Mouse (Mus musculus) MEL-GATA-1-ER (cell line): ENCODE measurements at regions not wholly inside any gene's neighbourhood (a gene's known extent, or its start where the extent isn't known, plus 50 kb on each side); places are given as distances from the start of the nearest gene placed in this dataset.
"Not testable (repeated sequence)": the region's sequence is repeated elsewhere in the genome, so short reads cannot be mapped to it uniquely, and the experiment has no call there.

Experiments
- DNase-seq: peaks from one replicate; pipeline ENCODE4 v3.0.0-alpha.2; 2012; ENCODE audit warnings: low read depth; ENCODE audit errors: extremely low read depth

DNA sequence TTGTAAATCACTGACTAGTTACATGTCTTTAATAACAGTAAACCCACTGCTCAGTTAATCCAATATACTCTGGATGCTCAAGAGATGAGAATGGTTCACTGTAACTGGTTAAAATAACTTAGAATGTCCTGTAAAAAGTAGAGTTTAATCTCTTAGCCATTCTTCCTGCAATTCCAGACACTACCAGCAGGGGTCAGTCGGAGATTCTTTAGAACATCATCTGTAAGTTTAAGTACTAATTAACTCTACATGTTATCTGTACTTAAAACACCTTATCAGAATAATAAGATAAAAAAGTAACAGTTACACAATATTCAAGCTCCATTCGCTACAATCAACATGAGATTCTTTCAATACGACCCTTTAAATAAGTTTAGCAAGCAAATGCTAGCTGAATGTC lies 58.7 kb upstream of the Olig3 start:
- peak; percentile 14 for DNase-seq

DNA sequence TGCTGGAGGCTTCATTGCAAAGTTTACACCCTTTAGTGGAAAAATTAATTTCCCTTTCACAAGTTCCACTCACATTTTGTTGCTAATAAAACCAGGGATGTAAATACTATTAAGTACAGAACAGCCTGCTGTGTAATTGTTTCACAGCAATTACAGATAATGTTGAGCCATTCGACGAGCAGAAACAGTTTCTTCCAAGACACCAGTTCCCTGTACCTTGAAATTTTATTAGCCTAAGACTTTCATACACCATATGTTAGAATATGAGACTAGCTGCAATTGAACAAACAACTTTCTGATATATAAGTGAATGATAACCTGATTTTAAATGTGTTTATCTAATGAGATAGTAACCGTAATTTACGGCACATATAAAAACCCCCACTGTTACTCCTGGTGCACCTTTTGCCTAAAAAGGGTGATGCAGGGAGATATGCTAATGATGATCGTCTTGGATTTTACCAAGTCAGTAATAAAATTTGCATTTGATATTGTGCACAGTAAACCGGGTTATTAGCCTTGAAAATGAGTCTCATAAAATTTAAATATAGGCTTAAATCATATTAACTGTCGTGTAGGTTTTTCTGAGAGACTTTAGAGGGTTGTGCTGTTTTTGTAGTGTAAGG lies 60.8 kb upstream of the Olig3 start:
- no peak for DNase-seq

DNA sequence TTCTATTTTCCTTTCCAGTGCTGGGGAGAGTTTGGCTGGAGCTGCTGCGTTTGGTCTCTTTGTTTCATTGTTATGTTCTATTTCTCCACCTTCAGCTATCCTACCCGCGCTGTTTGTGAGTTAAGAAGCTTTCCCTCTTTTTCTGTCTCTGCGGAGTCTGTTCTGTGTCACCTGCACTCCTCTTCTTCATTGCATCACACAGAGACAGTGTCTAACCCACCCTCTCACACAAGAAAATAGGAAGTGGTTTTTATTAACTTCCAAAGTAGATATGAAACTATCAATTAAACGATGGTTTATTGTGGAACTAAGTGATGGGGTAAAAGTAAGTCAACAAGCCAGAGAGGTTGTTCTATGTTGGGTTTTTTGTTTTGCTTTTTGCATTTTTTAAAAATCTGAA lies 64.9 kb upstream of the Olig3 start:
- no peak for DNase-seq

DNA sequence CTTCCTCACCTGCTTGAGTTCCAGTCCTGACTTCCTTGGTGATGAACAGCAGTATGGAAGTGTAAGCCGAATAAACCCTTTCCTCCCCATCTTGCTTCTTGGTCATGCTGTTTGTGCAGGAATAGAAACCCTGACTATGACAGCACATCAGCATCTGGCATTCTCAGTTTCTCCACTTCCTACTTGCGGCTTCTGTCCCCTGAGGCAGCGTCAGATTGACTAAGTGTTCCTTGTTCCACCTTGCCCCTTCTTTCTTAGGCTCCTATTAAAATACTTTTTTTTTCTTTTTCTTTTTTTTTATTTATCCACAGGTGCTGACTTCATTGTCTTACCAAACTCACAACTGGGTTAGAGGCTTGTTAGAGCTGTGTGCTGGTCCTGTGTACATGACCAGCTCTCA lies 65.3 kb upstream of the Olig3 start:
- not testable (repeated sequence) for DNase-seq

DNA sequence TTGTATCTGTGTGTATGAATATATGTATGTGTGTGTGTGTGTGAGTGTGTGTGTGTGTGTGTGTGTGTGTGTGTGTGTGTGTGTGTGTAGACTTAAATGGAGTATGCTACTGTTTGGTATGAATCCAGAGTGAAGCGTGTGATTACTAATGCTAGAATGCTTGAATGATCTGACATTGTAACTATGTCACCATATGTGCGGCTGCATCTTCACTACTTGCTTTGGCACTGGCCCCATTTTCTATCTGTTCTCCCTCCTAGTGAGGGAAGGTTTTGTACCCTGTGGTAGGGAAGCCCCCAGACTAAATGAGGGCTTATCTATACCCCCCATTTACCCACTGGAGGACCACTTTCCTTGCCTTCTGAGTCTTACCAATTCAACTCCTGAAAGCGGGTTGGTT lies 74.2 kb upstream of the Olig3 start:
- no peak for DNase-seq

DNA sequence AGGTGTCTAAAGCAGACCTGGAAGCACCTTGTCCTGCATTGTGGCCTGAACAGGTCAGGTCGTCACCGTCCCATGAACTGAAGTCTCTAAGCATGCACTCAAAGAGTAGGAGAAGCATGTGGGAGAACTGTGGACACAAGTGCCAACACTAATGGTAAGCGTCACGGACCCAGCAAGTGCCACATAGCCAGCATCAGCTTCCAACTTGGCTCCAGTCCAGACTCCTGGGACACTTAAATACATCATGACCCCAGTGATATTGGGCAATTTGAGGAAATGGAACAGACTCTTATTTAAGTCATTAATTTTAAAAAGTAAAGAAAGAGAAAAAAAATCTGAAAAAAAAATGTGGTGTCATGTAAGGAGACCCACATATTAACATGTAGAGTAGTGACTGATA lies 75.3 kb upstream of the Olig3 start:
- no peak for DNase-seq

DNA sequence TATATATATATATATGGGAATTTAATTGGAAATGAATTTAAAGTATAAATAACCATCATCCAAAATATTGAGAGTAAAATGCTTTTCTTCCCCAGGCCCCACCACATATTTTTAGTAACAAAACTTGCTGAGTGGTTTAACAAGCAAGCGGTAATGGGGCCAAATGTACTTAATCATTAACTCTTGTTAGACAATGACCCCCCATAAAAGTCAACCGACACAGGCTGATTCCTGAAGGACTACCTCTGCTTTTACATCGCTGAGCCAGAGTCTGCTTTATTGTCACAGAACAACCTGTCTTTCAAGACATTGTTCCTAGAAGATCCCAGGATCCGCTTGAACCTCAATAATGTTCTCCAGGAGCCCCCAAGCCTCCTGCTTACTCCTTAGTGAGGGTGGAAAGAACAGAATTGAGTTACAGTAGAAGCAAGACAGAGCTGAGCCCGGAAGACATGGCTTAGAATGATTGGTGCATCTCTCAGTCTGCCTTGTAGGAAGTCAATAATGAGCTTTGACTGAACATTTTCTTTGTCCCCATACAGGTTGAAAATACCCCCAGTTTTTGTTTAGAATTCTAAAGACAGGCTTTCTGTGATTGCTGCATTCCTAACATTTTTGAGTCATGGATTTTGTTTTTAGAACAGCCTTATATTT lies 78.0 kb upstream of the Olig3 start:
- DNase-seq, result no peak

DNA sequence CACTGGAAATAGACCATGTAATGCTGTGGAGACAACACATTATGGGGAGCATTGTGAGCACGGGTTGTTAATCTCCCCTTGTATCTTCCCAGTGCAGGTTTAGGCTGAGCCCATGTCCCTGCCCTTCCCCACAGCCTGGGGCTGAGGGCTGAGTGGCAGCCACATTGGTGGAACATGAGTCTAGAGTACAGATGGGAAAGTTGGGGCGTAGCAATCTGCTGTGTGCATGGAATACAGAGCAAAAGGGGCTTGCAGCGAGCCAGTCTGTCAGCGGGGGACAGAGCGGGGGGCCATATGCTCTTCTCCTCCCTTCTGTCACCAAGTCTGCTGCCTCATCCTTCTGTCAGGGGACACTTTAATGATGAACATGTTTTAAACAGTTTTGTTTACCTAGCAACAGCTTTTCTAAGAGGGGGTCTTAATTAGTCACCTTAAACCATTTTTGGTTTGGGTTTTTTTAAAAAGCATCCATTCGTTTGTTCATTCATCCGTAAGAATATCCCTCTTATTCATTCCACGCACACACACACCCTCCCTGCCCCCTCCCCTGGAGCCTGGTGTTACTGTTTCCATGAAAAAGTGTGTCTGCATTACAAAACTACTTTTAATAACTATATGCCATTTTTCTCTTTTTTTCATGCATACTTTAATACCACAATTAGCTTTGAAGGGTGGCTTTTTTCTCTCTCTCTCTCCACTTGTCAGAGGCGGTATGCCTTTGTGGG lies 79.1 kb upstream of the Olig3 start:
- no peak for DNase-seq

DNA sequence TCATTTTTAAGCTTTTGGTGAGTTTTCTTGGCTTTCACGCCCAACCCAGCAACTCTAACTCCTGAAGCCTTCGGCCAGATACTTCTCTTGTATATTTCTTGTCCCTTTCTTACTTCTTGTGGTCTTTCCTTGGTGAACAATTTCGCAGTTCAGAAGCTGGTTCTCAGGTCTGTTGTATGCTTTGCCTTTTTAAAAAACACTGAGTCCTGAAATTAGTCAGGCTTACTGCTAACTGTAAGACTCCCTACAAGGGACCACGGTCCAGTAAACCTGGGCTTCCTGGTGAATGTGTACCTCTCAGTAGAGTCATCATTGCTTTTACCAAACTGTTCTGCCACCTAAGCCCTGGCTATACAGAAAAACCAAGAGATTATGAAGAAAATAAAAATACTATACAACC lies 81.3 kb upstream of the Olig3 start:
- DNase-seq, result no peak

DNA sequence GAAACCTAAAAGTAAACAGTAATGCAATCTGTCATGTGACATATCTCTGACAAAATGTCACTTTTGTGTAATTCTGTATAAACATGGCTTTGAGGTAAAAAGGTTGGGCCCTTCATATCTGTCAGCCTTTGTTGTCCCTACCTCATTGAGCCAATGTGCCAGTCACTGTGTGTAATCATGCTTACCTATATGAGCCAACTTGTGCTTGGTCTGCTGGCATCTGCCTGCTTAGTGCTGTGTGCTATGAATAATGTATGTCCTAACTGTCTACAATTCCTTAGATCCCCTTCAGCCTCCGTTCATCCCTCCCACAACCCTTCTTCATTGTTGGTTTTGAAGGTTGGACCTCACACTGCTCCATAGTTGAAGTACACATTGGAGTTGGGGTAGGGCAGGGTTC lies 86.9 kb upstream of the Olig3 start:
- no peak for DNase-seq

DNA sequence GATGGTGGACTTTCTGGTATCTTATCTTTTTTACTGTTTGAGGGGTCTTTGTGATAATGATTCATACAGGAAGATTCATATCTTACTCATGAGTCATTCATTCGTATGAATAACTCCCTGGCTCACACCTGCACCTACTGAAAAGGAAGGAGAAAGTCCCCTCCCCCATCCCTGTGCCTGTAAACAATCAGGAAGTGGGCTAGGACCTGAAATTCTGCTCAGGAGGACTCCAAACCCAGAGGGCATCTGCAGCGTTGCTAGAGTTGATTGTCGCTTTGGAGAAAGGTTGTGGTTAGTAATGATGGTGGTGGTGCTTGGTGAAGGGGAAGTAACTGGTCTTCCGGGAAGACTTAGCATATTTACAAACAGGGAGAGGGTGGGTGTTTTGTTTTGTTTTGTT lies 88.3 kb upstream of the Olig3 start:
- no peak for DNase-seq

DNA sequence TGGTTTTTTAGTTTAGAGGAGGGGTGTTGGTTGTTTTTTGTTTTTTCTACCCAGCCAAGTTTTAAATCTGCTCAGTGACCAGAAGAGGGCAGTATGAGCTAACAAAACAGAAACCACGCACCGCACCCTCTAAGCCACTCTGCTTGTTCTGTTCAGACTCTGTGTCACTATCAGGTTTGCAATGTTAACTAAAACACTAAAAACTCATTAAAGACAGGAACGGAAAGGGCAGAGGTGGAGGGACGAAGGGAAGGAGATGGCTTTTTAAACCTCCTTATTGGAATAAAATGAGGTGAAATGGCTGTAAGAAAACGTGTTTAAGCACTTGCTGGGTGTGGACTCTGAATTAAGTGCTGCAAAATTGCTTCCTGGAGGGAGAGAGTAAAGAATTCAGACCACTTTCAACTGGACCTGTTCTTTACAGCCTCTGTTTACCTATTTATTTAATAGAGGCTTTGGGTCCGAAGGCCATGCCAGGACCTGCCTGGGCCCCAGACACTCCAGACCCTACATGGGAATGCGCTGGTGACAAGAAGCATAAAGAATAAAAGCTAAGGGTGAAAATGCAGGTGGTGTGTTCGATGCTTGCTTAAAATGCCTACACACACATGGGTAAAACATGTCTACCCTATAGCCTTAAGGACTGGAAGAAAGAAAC lies 116.1 kb upstream of the Olig3 start:
- peak; percentile 18 for DNase-seq

DNA sequence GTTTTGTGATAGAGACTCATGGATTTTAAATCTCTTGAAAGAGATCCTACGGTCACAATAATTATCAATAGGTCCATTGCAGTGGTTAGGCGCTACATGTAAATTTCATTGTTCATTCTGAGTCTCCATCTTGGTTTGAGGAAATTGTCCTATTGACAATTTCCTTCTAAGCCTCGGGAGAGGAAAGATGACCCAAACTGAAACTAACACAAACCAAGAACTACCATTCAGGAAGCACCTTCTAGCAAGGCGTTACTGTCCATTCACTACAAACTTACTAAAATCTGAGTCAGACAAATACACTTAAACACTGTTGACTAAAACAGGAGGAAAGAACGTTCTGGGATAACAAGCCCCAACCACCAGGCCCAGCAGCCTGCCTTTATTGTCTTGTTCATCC lies 140.1 kb upstream of the Olig3 start:
- no peak for DNase-seq

DNA sequence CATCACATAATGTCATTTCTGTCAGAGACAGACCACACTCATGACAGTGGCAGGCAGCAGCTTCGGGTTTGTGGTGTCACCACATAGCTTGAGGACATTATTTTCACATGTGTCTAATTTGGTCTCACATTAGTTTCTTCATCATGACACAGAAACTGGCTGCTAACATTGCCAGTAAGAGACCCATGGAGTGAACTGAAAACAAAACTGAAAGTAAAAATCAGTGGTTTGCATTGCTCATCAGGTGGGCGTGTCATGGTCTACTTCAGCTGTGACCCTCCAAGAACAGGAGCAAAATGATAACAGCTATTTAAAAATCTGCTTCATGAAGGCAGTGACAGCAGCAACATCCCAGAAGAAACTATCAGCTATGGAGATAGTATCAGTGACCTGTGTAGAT lies 146.6 kb upstream of the Olig3 start:
- DNase-seq, result no peak

DNA sequence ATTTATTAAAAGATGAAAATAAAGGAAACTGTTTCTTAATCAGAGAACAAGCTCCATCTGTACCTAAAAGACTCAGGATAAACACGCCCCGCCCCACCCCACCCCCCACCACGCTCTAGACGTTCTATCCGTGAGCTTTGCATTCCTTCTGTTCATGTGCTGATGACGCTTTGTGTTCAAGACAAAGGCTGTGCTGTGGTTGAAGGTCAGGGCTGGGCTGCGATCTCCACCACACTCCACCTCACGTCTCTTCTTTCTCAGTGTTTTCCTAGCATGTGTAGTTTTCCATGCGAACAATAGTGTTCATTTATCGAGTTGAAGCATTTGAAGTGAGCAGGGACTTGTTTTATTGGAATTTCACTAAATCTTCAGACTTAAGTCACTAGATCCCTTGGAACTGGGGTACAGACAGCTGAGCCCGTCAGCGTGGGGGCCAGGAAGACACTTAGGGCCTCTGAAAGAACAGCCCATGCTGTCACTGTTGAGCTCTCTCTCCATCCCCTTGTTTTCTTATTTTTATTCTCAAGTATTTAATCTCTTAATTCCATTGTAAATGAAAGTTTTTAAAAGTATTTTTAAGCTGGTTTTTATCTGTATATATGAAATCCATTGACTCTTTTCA lies 148.1 kb upstream of the Olig3 start:
- DNase-seq, result no peak

DNA sequence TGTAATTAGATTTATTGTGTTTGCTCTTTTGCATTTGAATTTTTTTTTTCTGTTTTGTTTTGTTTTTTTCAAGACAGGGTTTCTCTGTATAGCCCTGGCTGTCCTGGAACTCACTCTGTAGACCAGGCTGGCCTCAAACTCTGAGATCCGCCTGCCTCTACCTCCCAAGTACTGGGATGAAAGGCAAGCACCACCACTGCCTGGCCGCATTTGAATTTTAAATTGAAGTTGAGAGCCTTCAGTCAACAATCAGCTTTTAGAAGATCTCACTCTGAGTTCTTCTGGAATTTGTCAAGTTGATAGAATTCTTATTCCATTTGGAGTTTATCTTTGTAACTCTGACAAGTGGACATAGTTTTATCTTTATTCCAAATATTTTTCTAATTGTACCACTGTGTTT lies 148.8 kb upstream of the Olig3 start:
- DNase-seq, result no peak

DNA sequence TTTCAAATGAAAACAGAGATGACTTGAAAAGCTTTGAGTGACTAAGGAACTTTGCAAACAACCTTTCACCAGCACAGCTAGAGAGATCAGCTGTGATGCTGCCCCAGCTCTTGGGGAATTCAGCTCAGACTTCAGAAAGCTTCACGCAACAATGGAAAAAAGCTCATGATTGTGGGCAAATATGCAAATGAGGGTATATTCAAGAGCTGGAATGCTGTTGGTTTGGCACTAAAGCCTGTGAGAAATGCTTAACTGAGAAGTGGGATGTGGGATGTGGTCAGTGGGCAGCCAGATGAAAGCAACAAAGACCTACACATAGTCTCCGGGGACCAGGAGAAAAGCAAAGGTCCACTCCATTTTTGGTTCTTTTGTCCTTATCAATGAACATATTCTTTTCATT lies 156.0 kb upstream of the Olig3 start:
- no peak for DNase-seq

DNA sequence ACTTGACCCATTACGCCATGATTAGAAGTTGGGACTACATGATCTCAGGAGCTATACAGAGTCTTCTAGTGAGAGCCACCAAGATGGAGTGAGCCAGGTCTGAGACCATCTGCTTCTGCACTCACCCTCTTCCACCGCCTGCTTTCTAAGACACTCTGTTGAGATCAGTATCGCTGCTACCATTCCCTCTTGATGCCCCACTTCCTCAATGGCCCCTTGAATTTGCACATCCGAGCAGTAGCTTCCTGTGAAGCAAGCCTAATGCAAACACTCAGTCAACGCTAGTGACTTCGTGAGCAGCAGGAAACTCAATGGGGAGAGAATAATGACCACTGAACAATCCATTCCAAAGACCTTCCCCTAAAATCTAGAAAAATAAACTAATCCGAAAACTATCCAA lies 160.7 kb upstream of the Olig3 start:
- no peak for DNase-seq

DNA sequence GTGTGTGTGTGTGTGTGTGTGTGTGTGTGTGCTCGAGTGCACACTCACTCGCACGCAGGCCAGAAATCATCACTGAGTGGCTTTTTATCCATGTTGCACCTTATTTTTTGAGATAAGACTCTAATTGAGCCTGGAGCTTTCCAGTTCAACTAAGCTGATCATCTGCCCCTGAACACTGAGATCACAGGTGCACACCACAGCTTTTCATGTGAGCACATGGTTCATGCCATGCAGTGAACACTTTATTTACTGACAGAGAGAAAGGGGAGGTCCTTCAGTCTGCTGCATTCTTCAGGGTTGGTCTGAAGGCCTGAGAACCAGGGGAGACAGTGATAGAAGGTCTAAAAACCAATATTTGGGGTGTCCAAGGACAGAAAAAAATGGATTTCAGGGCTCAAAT lies 161.7 kb upstream of the Olig3 start:
- DNase-seq, result no peak

DNA sequence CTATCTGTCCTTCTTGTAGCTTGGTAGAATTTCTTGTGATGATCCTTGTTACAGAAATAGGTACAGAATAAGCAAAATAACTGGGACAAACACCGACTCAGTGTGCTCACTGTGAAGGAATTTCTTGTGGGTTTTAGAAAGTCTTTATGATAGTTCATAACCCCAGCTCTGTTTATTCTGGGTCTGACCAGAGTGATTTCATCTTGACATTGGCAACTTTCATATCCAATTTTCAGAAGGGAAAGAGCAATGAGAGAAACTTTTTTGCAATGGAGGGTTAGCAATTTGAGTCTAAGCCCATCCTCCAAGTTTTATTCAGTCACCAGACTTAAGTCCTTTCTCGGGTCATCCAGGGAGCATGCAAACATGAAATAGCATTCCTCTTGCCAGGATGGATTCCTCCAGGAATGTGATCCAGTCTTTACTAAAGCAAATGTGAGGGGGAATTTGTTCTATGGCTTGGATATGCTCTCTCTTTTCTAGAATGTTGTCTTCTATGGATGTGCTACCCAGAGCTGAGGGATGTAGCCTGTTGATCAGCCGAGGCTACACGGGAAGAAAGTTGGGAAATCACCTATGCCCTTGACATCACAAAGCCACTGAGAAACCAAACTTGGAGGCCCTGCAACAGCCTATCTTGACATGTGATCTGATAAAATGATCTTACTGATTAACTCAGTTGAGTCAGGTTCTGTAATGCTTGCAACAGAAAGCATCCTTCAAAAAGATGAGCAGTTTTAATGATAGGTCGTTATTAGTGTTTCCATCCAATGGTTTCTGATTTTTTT lies 163.2 kb upstream of the Olig3 start:
- DNase-seq, result no peak

DNA sequence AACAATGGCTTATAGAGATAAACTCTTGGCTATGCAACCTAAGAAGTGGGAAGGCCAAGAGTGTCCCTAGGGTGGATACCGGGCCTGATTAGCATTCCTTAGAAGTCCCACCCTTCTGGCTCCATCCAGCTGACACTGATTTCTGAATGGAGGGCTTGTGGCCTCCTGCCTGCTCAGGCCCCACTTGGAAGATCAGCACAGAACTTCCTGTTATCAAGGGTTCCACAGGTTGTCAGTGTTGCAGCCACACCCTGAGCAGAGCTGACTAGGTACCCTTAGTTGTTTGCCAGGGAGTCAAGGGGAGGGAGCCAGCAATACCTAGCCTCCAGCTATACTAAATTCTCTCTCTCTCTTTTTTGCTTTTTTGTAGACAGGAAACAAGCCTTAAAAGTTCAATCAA lies 164.1 kb upstream of the Olig3 start:
- DNase-seq, result no peak
